Mouse (Mus musculus) spleen, adult 2 months (tissue): Measurements from ENCODE around the gene Tbc1d9b.

ENCODE experiments used
- CTCF ChIP-seq: fragments of 200-500 bp; IDR thresholded peaks from 2 replicates; pipeline ENCODE4 v1.5.1; 2011; ENCODE audit warnings: mild to moderate bottlenecking, inconsistent platforms; ENCODE audit not compliant: insufficient read depth, insufficient read length, insufficient replicate concordance; ENCODE audit errors: extremely low read depth
- POLR2A ChIP-seq: fragments of 200-500 bp; IDR thresholded peaks from 2 replicates; pipeline ENCODE4 v1.6.1; 2011; ENCODE audit warnings: low read depth, low read length, inconsistent platforms

DNA sequence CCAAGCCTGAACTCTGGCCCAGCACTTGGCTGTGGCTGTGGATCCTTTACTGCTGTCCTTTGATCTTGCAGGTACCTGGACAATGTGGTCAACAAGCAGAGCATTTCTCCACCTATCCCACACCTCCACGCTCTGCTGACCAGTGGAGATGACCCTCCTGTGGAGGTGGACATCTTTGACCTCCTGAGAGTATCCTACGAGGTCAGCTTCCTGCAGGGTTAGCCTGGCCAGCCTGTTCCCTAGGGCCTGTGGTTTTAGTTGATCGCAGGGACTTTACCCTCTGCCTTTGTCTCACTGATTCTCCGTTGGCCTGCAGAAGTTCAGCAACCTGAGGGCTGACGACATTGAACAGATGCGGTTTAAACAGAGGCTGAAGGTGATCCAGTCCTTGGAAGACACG is 27.1 kb downstream of the Tbc1d9b start:
- no peak for TF ChIP-seq CTCF
- no peak for TF ChIP-seq POLR2A
